Mouse (Mus musculus) NIH3T3 (cell line): ENCODE measurements at regions not wholly inside any gene's neighbourhood (a gene's known extent, or its start where the extent isn't known, plus 50 kb on each side); places are given as distances from the start of the nearest gene placed in this dataset.
A peak's percentile ranks its signal among the peaks of the same experiment; 100 is the strongest.

Experiments
- DNase-seq: peaks from one replicate; pipeline ENCODE4 v3.0.0-alpha.2; 2012; ENCODE audit warnings: low read depth

- peak; percentile 76 for DNase-seq
Measured at GRCm38 (mm10) chr2:56025059-56025458, 589.3 kb downstream of the Kcnj3 start.

- no peak for DNase-seq
Measured at GRCm38 (mm10) chr2:56028958-56029357, 593.2 kb downstream of the Kcnj3 start.
